Mouse (Mus musculus) brain, embryonic 14.5 days (tissue): ENCODE data around the gene Hspb9. TPM values are rescaled to one million over a fixed set of nuclear protein-coding genes. Genes with fewer than 3 reads are reported as not detected.

Experiments used
- DNase-seq: peaks from one replicate; pipeline ENCODE4 v3.0.0-alpha.2; 2011; ENCODE audit warnings: low read depth
- CTCF ChIP-seq: fragments of 200-500 bp; IDR thresholded peaks from 2 replicates; pipeline ENCODE4 v1.5.1; 2012; ENCODE audit warnings: inconsistent platforms, mild to moderate bottlenecking, moderate library complexity, borderline replicate concordance; ENCODE audit not compliant: insufficient read depth, insufficient read length; ENCODE audit errors: extremely low read depth
- POLR2A ChIP-seq: fragments of 200-500 bp; IDR thresholded peaks from 2 replicates; pipeline ENCODE4 v1.6.1; 2012; ENCODE audit warnings: mild to moderate bottlenecking, inconsistent platforms, borderline replicate concordance; ENCODE audit not compliant: poor library complexity, insufficient read depth, insufficient read length, severe bottlenecking; ENCODE audit errors: extremely low read depth
- polyA plus RNA-seq: library from polyadenylated mRNA; depleted of rRNA; stranded (reverse); fragments of >200 nt; gene quantifications from 2 replicates; pipeline ENCODE4 v1.2.3, GENCODE M21; 2012; rRNA removed

Gene Hspb9
- polyA plus RNA-seq, result not detected in 2 replicates

- no peak for TF ChIP-seq CTCF
- no peak for TF ChIP-seq POLR2A
- peak; percentile 50 for DNase-seq
Observed at GRCm38 (mm10) chr11:100713735-100714533, at the start of gene Hspb9. Gene Hspb9, plus strand, starts transcription at chr11:100713850.

- TF ChIP-seq POLR2A (no peak), CTCF (no peak)
- DNase-seq, result no peak
Observed at GRCm38 (mm10) chr11:100671049-100671448, 42.6 kb upstream of the Hspb9 start.

GRCm38 (mm10) chr11:100671956-100672355, 41.7 kb upstream of the Hspb9 start:
- TF ChIP-seq CTCF (no peak), POLR2A (no peak)

GRCm38 (mm10) chr11:100673169-100673568, 40.5 kb upstream of the Hspb9 start:
- TF ChIP-seq CTCF (no peak), POLR2A (no peak)

More at GRCm38 (mm10) chr11:100671956-100672355, 41.7 kb upstream of the Hspb9 start:
- DNase-seq, result no peak

GRCm38 (mm10) chr11:100677810-100678209, 35.8 kb upstream of the Hspb9 start:
- TF ChIP-seq POLR2A (no peak), CTCF (no peak)
- DNase-seq, result peak; percentile 13

More at GRCm38 (mm10) chr11:100673169-100673568, 40.5 kb upstream of the Hspb9 start:
- DNase-seq, result peak; percentile 49

- TF ChIP-seq POLR2A, result no peak
- no peak for TF ChIP-seq CTCF
- no peak for DNase-seq
Observed at GRCm38 (mm10) chr11:100681826-100682225, 31.8 kb upstream of the Hspb9 start.

GRCm38 (mm10) chr11:100682526-100682925, 31.1 kb upstream of the Hspb9 start:
- TF ChIP-seq CTCF (no peak), POLR2A (no peak)
- DNase-seq, result no peak

GRCm38 (mm10) chr11:100684084-100684483, 29.6 kb upstream of the Hspb9 start:
- TF ChIP-seq CTCF (no peak), POLR2A (no peak)
- no peak for DNase-seq

- DNase-seq, result no peak
- TF ChIP-seq POLR2A (no peak), CTCF (no peak)
Observed at GRCm38 (mm10) chr11:100685371-100685770, 28.3 kb upstream of the Hspb9 start.

GRCm38 (mm10) chr11:100687265-100687664, 26.4 kb upstream of the Hspb9 start:
- no peak for TF ChIP-seq CTCF
- TF ChIP-seq POLR2A, result no peak
- no peak for DNase-seq

- TF ChIP-seq POLR2A (no peak), CTCF (no peak)
- no peak for DNase-seq
Observed at GRCm38 (mm10) chr11:100688443-100688842, 25.2 kb upstream of the Hspb9 start.

- TF ChIP-seq CTCF (no peak), POLR2A (no peak)
- DNase-seq, result no peak
Observed at GRCm38 (mm10) chr11:100690389-100690788, 23.3 kb upstream of the Hspb9 start.
